Mouse (Mus musculus) small intestine, adult 2 months (tissue): ENCODE data around the gene Ugt1a5.

Source experiments
- CTCF ChIP-seq: fragments of 200-500 bp; IDR thresholded peaks from 2 replicates; pipeline ENCODE4 v1.5.1; 2012; ENCODE audit warnings: low read depth, mild to moderate bottlenecking, control low read depth, inconsistent platforms, low read length, moderate library complexity, mixed read lengths; ENCODE audit not compliant: insufficient replicate concordance, insufficient read length; ENCODE audit errors: extremely low read depth
- POLR2A ChIP-seq: fragments of 200-500 bp; IDR thresholded peaks from 2 replicates; pipeline ENCODE4 v1.6.1; 2012; ENCODE audit warnings: low read depth, mild to moderate bottlenecking, control low read depth, inconsistent platforms, low read length, moderate library complexity

GRCm38 (mm10) chr1:88243861-88244260 lies 78.0 kb downstream of the Ugt1a5 start:
- TF ChIP-seq POLR2A (no peak), CTCF (no peak)
